Mouse (Mus musculus): ENCODE measurements around the gene March9. TPM values are rescaled to one million over a fixed set of nuclear protein-coding genes. Genes with fewer than 3 reads are reported as not detected.

The March9 gene
- polyA plus RNA-seq, 1 experiment from 2014 or later = 2.0 TPM

DNA sequence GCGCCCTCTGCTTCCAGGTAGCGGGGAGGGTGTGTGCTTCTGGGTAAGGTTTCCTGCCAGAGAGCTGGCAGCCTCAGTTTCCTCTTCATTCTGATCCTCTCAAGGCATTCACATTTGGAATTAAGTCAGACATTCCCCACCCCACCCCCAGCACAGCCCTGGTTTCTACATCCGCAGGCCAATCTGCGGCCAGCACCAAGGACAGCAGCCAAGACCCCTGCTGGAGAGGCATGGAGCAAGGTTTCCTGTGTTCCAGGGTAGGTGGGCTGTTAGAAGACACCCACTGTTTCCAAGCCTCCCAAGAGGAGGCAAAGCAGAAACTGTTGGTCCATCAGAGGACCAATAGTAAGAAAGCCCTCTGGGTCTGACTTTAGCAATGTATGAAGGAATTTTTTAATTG, 5.3 kb downstream of the March9 start:
- Histone ChIP-seq H3K27ac (ENCODE audit: low read length) (no peak overlapping the region), H3K36me3 (ENCODE audit: control insufficient read depth, insufficient read depth, low read length) (peaks cover 21% of the 10 kb centered on the region; the same call in 1 of the 2 replicates), H3K4me3 (ENCODE audit: low read depth, low read length) (no peak overlapping the region), H3K27me3 (ENCODE audit: control insufficient read depth, insufficient read depth, low read length) (peaks cover 12% of the 10 kb centered on the region), H3K4me2 (replicated peaks; ENCODE audit: low read depth, low read length) (no peak overlapping the region), H3K9ac (replicated peaks; ENCODE audit: low read depth, low read length) (no peak overlapping the region), H3K4me1 (ENCODE audit: control insufficient read depth, insufficient read depth, low read length) (peaks cover 13% of the 10 kb centered on the region; the same call in 1 of the 2 replicates), H3K9me3 (ENCODE audit: control insufficient read depth, low read depth, low read length) (no peaks in the 10 kb centered on the region)
- 58% methylated on average over 4 of the region's 4 CpGs for WGBS
- ATAC-seq (ENCODE audit: insufficient number of reproducible peaks, insufficient read depth, low FRiP score, low read depth) = no peak

DNA sequence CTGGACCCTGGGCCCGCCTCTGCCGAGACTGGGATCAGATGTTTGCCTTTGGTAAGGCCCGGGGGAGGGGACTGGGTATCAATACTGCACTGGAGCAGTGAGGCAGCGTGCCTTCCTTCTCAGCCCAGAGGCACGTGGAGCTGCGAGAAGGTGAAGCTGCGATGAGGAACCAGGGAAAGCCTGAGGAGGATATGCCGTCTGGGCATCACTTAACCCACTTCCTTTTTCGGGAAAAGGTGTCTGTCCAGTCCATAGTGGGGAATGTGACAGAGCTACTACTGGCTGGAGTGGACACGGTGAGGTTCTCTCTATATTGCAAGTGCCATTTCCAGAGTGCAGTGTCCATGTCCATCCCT, 9.9 kb downstream of the March9 start:
- peaks cover 4% of the 10 kb centered on the region; the same call in 1 of the 2 replicates for H3K36me3 ChIP-seq (ENCODE audit: control insufficient read depth, insufficient read depth, low read length)
- H3K4me2 ChIP-seq (replicated peaks; ENCODE audit: low read depth, low read length) = peak overlapping the region; percentile 33; the same call in 1 of the 2 replicates
- 18% methylated on average over 10 of the region's 10 CpGs for WGBS
- no peaks in the 10 kb centered on the region for H3K9me3 ChIP-seq (ENCODE audit: control insufficient read depth, low read depth, low read length)
- peaks cover 32% of the 10 kb centered on the region for H3K27me3 ChIP-seq (ENCODE audit: control insufficient read depth, insufficient read depth, low read length)
- ATAC-seq (ENCODE audit: insufficient number of reproducible peaks, insufficient read depth, low FRiP score, low read depth) = no peak
- H3K4me1 ChIP-seq (ENCODE audit: control insufficient read depth, insufficient read depth, low read length) = 0 out of 2 replicates have a peak, but pooled peaks cover 7% of the 10 kb centered on the region
- no peak overlapping the region for H3K9ac ChIP-seq (replicated peaks; ENCODE audit: low read depth, low read length)
- H3K4me3 ChIP-seq (ENCODE audit: low read depth, low read length) = no peak overlapping the region
- no peak overlapping the region for H3K27ac ChIP-seq (ENCODE audit: low read length)

DNA sequence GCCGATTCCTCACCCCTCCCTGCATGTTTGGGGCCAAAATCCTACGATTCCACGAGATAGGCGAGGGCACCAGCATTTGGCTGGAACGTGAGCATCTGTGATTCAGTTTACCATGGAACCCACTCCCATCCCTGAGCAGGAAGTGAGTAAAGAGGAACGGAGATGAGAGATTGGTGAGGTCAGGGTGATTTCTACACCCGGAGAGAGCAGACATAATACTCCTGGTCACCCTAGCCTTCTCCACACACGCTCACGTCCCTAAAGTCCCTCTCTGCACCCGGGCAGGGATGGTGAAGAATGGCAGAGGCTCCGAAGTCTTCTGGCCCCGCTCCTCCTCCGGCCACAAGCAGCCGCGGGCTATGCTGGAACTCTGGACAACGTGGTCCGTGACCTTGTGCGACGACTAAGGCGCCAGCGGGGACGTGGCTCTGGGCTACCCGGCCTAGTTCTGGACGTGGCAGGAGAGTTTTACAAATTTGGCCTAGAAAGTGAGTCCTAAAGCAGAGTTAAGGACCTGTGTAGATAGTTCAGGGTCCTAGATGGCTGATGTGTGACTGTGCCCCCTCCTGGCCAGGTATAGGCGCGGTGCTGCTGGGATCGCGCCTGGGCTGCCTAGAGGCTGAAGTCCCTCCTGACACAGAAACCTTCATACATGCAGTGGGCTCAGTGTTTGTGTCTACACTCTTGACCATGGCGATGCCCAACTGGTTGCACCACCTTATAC, 10.4 kb downstream of the March9 start:
- Histone ChIP-seq H3K4me1 (ENCODE audit: control insufficient read depth, insufficient read depth, low read length) (0 out of 2 replicates have a peak, but pooled peaks cover 7% of the 10 kb centered on the region), H3K27ac (ENCODE audit: low read length) (no peak overlapping the region), H3K9ac (replicated peaks; ENCODE audit: low read depth, low read length) (no peak overlapping the region), H3K36me3 (ENCODE audit: control insufficient read depth, insufficient read depth, low read length) (peaks cover under 1% of the 10 kb centered on the region; the same call in 1 of the 2 replicates), H3K9me3 (ENCODE audit: control insufficient read depth, low read depth, low read length) (no peaks in the 10 kb centered on the region), H3K4me3 (ENCODE audit: low read depth, low read length) (0 out of 2 replicates have a peak overlapping the region, but pooled peaks have one; percentile 12), H3K27me3 (ENCODE audit: control insufficient read depth, insufficient read depth, low read length) (peaks cover 32% of the 10 kb centered on the region), H3K4me2 (replicated peaks; ENCODE audit: low read depth, low read length) (peak overlapping the region; percentile 33)
- WGBS = 3% methylated on average over 29 of the region's 29 CpGs
- no peak for ATAC-seq (ENCODE audit: insufficient number of reproducible peaks, insufficient read depth, low FRiP score, low read depth)

DNA sequence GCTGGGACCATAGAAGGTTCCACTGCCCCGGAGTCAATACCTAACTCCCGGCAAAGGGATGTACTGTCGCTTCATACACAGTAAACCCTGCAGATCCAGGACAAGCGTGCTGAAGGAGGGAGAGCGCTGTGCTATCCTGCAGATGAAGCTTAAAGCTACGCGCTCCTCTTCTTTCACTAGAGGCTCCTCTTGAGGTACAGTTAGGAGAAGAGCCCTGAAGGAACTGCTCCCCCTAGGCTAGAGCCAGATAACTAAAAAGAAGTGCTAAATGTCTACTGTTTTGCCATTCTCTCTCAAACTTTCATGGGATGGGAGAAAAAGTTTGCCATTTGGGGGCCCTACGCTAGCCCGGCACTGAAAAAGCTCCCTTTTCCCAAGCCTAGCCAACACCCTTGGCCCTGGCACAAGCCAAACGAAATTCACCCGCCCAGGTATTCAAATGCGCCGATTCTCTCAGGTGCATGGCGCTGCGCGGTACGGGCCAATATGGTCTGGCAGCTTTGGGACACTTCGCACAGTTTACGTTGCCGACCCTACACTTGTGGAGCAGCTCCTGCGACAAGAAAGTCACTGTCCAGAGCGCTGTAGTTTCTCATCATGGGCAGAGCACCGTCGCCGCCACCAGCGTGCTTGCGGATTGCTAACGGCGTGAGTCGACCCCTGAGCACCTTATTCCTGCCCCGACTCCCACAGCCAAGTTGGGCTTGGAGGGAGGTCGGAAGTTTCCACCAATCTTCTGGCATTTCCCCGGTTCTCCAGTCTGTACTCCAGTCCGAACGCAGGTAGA, 11.2 kb downstream of the March9 start:
- Histone ChIP-seq H3K4me3 (ENCODE audit: low read depth, low read length) (0 out of 2 replicates have a peak overlapping the region, but pooled peaks have one; percentile 12), H3K9ac (replicated peaks; ENCODE audit: low read depth, low read length) (no peak overlapping the region), H3K9me3 (ENCODE audit: control insufficient read depth, low read depth, low read length) (no peaks in the 10 kb centered on the region), H3K36me3 (ENCODE audit: control insufficient read depth, insufficient read depth, low read length) (peaks cover 2% of the 10 kb centered on the region; the same call in 1 of the 2 replicates), H3K4me2 (replicated peaks; ENCODE audit: low read depth, low read length) (peak overlapping the region; percentile 33), H3K27me3 (ENCODE audit: control insufficient read depth, insufficient read depth, low read length) (peaks cover 32% of the 10 kb centered on the region), H3K4me1 (ENCODE audit: control insufficient read depth, insufficient read depth, low read length) (0 out of 2 replicates have a peak, but pooled peaks cover 7% of the 10 kb centered on the region), H3K27ac (ENCODE audit: low read length) (no peak overlapping the region)
- no peak for ATAC-seq (ENCODE audit: insufficient number of reproducible peaks, insufficient read depth, low FRiP score, low read depth)
- 4% methylated on average over 35 of the region's 35 CpGs for whole genome bisulfite sequencing

DNA sequence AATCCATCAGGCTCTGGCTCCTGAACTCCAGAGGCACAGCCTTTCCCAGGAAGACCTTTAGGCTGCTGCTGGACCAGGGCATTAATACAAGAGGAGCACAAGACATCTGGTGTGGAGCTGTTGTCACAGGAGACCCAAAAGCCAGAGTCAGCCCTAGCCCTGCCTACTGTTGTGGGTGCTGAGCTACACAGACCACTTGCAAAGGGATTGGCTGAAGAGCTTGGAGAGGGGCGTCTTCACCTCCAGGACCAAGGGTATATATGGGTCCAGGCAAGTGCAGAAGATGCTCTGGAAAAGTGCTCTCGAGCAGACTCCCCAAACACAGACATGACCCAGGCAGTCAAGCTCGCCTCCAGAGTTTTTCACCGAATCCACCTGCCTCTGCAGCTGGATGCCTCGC, 12.0 kb downstream of the March9 start, which contains the start of gene Cyp27b1:
TSS of gene Cyp27b1 (plus strand) at position 297 of the 400 bp plus-strand sequence.
- whole genome bisulfite sequencing = 32% methylated on average over 5 of the region's 5 CpGs
- Histone ChIP-seq H3K4me2 (replicated peaks; ENCODE audit: low read depth, low read length) (peak within 1 kb of the TSS; percentile 33), H3K27ac (ENCODE audit: low read length) (no peak within 1 kb of the TSS), H3K9ac (replicated peaks; ENCODE audit: low read depth, low read length) (no peak within 1 kb of the TSS), H3K36me3 (ENCODE audit: control insufficient read depth, insufficient read depth, low read length) (peaks cover 2% of the 10 kb centered on the region; the same call in 1 of the 2 replicates), H3K4me3 (ENCODE audit: low read depth, low read length) (0 out of 2 replicates have a peak within 1 kb of the TSS, but pooled peaks have one; percentile 12), H3K27me3 (ENCODE audit: control insufficient read depth, insufficient read depth, low read length) (peaks cover 32% of the 10 kb centered on the region), H3K4me1 (ENCODE audit: control insufficient read depth, insufficient read depth, low read length) (peaks cover 8% of the 10 kb centered on the region), H3K9me3 (ENCODE audit: control insufficient read depth, low read depth, low read length) (no peaks in the 10 kb centered on the region)
- no peak for ATAC-seq (ENCODE audit: insufficient number of reproducible peaks, insufficient read depth, low FRiP score, low read depth)

DNA sequence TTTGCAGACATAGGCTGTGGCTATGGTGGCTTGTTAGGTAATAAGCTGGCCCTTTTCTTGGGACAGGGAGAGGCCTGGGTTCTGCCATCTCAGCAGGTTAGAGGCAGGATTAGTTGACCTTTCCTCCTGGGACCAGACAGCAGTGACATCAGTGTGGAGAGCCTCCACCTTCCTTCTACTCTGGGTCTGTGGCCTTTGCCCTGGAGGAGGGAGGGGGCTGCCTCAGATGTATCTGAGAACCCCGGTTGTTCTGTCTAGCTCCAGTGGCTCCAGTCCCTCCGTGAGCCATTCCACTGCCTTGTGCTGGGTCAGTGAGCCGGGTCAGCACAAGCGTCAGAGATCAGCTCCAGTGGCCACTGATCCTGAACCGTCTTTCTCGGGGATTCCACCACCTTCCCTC, 16.8 kb downstream of the March9 start:
- Histone ChIP-seq H3K27me3 (ENCODE audit: control insufficient read depth, insufficient read depth, low read length) (peaks cover 6% of the 10 kb centered on the region), H3K27ac (ENCODE audit: low read length) (no peak overlapping the region), H3K4me3 (ENCODE audit: low read depth, low read length) (no peak overlapping the region), H3K9ac (replicated peaks; ENCODE audit: low read depth, low read length) (no peak overlapping the region), H3K36me3 (ENCODE audit: control insufficient read depth, insufficient read depth, low read length) (peaks cover 2% of the 10 kb centered on the region; the same call in 1 of the 2 replicates), H3K4me2 (replicated peaks; ENCODE audit: low read depth, low read length) (no peak overlapping the region), H3K4me1 (ENCODE audit: control insufficient read depth, insufficient read depth, low read length) (peaks cover 5% of the 10 kb centered on the region), H3K9me3 (ENCODE audit: control insufficient read depth, low read depth, low read length) (no peaks in the 10 kb centered on the region)
- ATAC-seq (ENCODE audit: insufficient number of reproducible peaks, insufficient read depth, low FRiP score, low read depth) = no peak
- 87% methylated on average over 6 of the region's 6 CpGs for WGBS

DNA sequence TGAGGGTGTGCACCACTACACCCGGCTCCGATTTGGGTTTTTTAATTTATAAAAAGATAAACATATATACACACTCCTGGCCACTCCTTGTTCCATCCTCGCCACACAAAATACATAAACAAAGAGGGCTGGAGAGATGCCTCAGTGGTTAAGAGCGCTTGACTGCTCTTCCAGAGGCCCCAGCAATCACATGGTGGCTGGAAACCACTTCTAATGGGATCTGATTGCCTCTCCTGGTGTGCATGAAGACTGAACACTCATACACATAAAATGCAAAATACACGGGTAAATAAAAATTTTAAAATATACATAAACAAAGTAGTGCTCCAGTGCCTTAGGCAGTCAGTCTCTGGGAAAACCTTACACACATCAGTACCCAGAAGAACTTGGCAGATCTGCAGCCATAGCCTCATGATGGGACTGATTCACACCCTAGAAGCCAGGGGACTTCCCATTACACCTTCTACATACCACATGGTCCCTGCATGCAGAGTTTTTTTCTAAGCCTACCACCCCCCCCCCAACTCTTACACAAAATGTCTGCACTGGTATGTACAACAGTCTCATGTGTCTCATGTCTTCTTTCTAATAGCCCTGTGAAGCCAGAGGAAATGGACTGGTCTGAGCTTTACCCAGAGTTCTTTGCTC, 17.4 kb downstream of the March9 start:
- H3K9me3 ChIP-seq (ENCODE audit: control insufficient read depth, low read depth, low read length) = no peaks in the 10 kb centered on the region
- H3K27ac ChIP-seq (ENCODE audit: low read length) = no peak overlapping the region; the same call in 1 of the 2 replicates
- peak overlapping the region; percentile 60; the same call in 1 of the 2 replicates for H3K9ac ChIP-seq (replicated peaks; ENCODE audit: low read depth, low read length)
- H3K4me3 ChIP-seq (ENCODE audit: low read depth, low read length) = peak overlapping the region; percentile 72
- peaks cover under 1% of the 10 kb centered on the region; the same call in 1 of the 2 replicates for H3K27me3 ChIP-seq (ENCODE audit: control insufficient read depth, insufficient read depth, low read length)
- peaks cover 5% of the 10 kb centered on the region for H3K4me1 ChIP-seq (ENCODE audit: control insufficient read depth, insufficient read depth, low read length)
- peak overlapping the region; percentile 99 for H3K4me2 ChIP-seq (replicated peaks; ENCODE audit: low read depth, low read length)
- 13% methylated on average over 5 of the region's 5 CpGs for WGBS
- H3K36me3 ChIP-seq (ENCODE audit: control insufficient read depth, insufficient read depth, low read length) = peaks cover 2% of the 10 kb centered on the region; the same call in 1 of the 2 replicates
- no peak; the same call in 1 of the 2 replicates for ATAC-seq (ENCODE audit: insufficient number of reproducible peaks, insufficient read depth, low FRiP score, low read depth)
